Mouse (Mus musculus) liver, embryonic 14.5 days (tissue): Measurements from ENCODE around the gene Gm45623. TPM values are rescaled to one million over a fixed set of nuclear protein-coding genes. Genes with fewer than 3 reads are reported as not detected.

Source experiments
- ATAC-seq: fragments of 200-750 bp; cut with Nextera tagmentation; 2 replicates; pipeline ENCODE4 v1.8.0; 2017; ENCODE audit warnings: moderate number of reproducible peaks, mild to moderate bottlenecking, moderate library complexity; ENCODE audit not compliant: insufficient read depth
- DNase-seq, 3 experiments: peaks; one replicate each; pipeline ENCODE4 v3.0.0-alpha.2; 2012 to 2013; ENCODE audit warnings: low read depth in 3 of 3, low spot score in 3 of 3
- H3K27ac ChIP-seq: fragments of 300-500 bp; sonication (generic); 2 replicates; pipeline ENCODE4 v1.5.1; 2014; ENCODE audit warnings: moderate library complexity, mild to moderate bottlenecking, control low read depth, inconsistent platforms
- H3K27me3 ChIP-seq: fragments of 300-500 bp; sonication (generic); 2 replicates; pipeline ENCODE4 v1.6.1; 2014; ENCODE audit warnings: mild to moderate bottlenecking, low read length, moderate library complexity; ENCODE audit not compliant: control insufficient read depth, insufficient read depth
- H3K36me3 ChIP-seq: fragments of 300-500 bp; sonication (generic); replicated peaks from 2 replicates; pipeline ENCODE4 v1.6.1; 2014; ENCODE audit warnings: low read depth; ENCODE audit not compliant: control insufficient read depth, insufficient read depth
- H3K4me1 ChIP-seq, 2 experiments: fragments of 200-500 bp in 1 of 2; fragments of 300-500 bp in 1 of 2; sonication (generic) in 1 of 2; replicated peaks; 2 replicates each; pipeline ENCODE4 v1.6.1; 2012 to 2014; ENCODE audit warnings: antibody characterized with exemption in 1 of 2, inconsistent platforms in 1 of 2, low read length in 1 of 2; ENCODE audit not compliant: control insufficient read depth in 2 of 2, insufficient read depth in 2 of 2
- H3K4me2 ChIP-seq: fragments of 300-500 bp; sonication (generic); 2 replicates; pipeline ENCODE4 v1.6.1; 2014; ENCODE audit warnings: low read depth, mild to moderate bottlenecking, control low read depth, moderate library complexity
- H3K4me3 ChIP-seq, 2 experiments: fragments of 200-500 bp in 1 of 2; fragments of 300-500 bp in 1 of 2; sonication (generic) in 1 of 2; 2 replicates each; pipeline ENCODE4 v1.5.1; 2012 to 2014; ENCODE audit warnings: low read depth in 2 of 2, low read length in 2 of 2, mild to moderate bottlenecking in 2 of 2, control low read depth in 1 of 2, inconsistent platforms in 1 of 2, moderate library complexity in 1 of 2; ENCODE audit not compliant: insufficient read depth in 1 of 2
- H3K9ac ChIP-seq: fragments of 300-500 bp; sonication (generic); replicated peaks from 2 replicates; pipeline ENCODE4 v1.6.1; 2014; ENCODE audit warnings: mild to moderate bottlenecking, control low read depth, moderate library complexity
- H3K9me3 ChIP-seq: fragments of 300-500 bp; sonication (generic); 2 replicates; pipeline ENCODE4 v1.6.1; 2016; ENCODE audit warnings: low read length, mixed read lengths; ENCODE audit not compliant: control insufficient read depth
- CTCF ChIP-seq: IDR thresholded peaks from 2 replicates; pipeline ENCODE4 v1.5.1; 2016; ENCODE audit warnings: antibody characterized with exemption, low read depth, control low read depth
- EP300 ChIP-seq: IDR thresholded peaks from 2 replicates; pipeline ENCODE4 v1.6.1; 2016; ENCODE audit warnings: antibody characterized with exemption, low read depth
- WGBS: fragments of 180-500 bp; shearing (Covaris S2); extraction: QIAGEN DNeasy Blood & Tissue Kit; methylation state at CpG from one replicate; pipeline ENCODE4 v1.1.7; 2014; ENCODE audit not compliant: insufficient replicate concordance; 5-methylcytosine and 5-hydroxymethylcytosine counted together
- polyA plus RNA-seq, 2 experiments: library from polyadenylated mRNA; depleted of rRNA in 1 of 2; stranded (reverse) in 1 of 2; unstranded in 1 of 2; fragments of >200 nt; fragmentation: Nextera tagmentation in 1 of 2; extraction: Ambion mirVana in 1 of 2; gene quantifications; 2 replicates each; pipeline versions ENCODE4 v1.2.1 to v1.2.3; 2012 to 2014

Gm45623 gene
- polyA plus RNA-seq, 2 experiments: not detected

DNA sequence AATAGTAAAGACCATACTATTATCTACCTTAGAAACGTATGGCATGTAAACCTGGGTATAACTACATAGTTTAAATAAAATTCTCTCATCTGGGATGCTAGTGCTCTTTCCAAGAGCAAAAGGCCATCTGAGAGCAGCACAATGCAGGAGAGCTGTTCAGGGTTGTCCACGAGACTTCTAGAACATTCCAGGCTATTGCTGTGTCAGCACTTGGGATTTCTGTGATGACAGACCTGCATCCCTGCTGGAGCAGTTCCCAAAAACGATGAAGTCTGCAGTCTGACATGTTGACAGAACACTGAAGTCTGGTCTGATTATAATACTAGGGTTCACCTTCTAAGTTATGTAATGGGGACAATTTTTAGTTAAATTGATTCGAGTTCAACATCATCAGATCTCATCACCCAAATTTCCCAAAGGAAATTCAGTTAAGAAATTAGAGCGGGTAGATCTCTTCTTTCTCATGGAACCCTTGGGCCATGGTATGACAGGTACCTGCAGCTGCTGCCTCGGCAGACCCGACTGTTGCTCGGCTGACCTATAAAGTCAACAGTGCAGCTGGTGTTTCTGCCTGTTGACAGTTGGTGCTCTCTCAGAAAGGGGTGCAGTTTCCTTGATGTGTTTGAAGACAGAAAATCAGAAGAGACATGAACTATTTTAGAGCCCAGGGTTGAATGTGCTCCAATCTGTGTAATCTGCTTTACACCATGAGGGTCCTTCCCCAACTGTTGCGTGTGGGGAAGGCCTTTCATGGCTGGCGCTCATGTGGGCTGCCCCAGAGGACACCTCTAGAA is 6.7 kb downstream of the Gm45623 start:
- ATAC-seq: no peak
- H3K4me1 ChIP-seq: 0 out of 4 replicates have a peak, but pooled peaks cover 0 to 3% of the 10 kb centered on the region in 2 experiments
- no peak overlapping the region for H3K27ac ChIP-seq
- DNase-seq: no peak
- no peak overlapping the region for H3K9ac ChIP-seq
- no peak overlapping the region for H3K4me3 ChIP-seq
- H3K9me3 ChIP-seq: no peaks in the 10 kb centered on the region
- TF ChIP-seq EP300 (no peak), CTCF (no peak)
- H3K36me3 ChIP-seq: no peaks in the 10 kb centered on the region
- WGBS: 53% methylated on average over 10 of the region's 10 CpGs
- H3K4me2 ChIP-seq: no peak overlapping the region
- H3K27me3 ChIP-seq: peaks cover 13% of the 10 kb centered on the region

DNA sequence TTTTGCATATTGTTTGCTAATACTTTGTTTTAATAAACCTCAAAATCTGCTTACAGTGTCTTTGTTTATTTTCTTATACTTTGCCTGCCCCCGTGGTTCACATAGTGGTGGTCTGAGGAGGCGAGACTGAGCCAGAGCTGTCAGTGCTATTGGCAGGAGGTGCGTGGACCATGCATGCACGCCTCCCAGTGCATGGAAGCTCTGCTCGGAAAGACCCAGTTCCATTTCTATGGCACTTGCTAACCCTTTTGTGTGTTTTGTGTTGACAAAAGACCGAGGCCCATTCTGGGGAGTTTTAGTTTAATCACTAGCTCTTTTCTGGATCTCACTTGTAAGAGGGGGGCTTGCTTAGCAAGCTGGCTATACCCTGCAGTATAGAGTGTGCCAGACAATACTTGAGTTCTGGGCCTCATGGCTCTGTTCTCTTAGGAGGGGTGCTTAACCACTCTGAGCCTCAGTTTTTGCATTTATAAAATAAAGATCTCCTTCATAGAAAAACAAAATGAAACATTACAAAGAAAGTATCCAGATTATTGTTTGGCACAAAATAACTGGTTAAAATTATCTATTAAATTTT is 11.2 kb downstream of the Gm45623 start:
- no peak overlapping the region for H3K4me2 ChIP-seq
- H3K27me3 ChIP-seq: no peaks in the 10 kb centered on the region
- 75% methylated on average over 6 of the region's 6 CpGs for WGBS
- TF ChIP-seq CTCF (no peak), EP300 (no peak)
- H3K36me3 ChIP-seq: no peaks in the 10 kb centered on the region; the same call in 1 of the 2 replicates
- no peak overlapping the region for H3K4me3 ChIP-seq
- no peak overlapping the region for H3K9ac ChIP-seq
- DNase-seq (no peak), ATAC-seq (no peak)
- no peak overlapping the region for H3K27ac ChIP-seq
- H3K4me1 ChIP-seq: no peaks in the 10 kb centered on the region
- no peaks in the 10 kb centered on the region for H3K9me3 ChIP-seq

DNA sequence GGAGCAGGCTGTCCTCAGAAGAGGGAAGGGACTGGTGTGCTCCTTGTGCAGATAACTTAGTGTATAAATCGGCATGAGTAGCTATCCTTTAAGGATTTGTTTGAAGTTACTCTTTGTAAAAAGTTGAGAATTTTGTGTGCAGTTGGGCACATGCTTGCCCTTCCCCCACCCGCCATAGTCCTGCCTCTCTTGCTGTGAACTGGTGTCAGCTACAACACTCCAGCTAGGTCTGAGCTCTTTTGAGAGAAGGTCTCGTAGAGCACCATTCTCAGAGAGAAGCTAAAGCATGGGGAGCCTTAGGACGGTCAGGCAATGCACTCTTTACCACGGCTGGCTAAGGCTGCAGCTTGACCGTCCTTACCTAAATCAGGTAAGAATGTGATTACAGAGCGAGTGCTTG is 11.9 kb downstream of the Gm45623 start:
- 72% methylated on average over 7 of the region's 7 CpGs for WGBS
- no peak overlapping the region for H3K4me3 ChIP-seq
- H3K27ac ChIP-seq: no peak overlapping the region
- DNase-seq (no peak), ATAC-seq (no peak)
- H3K9ac ChIP-seq: no peak overlapping the region
- TF ChIP-seq EP300 (no peak), CTCF (no peak)
- H3K36me3 ChIP-seq: no peaks in the 10 kb centered on the region; the same call in none of the 2 replicates
- no peaks in the 10 kb centered on the region for H3K27me3 ChIP-seq
- H3K4me2 ChIP-seq: no peak overlapping the region
- no peaks in the 10 kb centered on the region for H3K9me3 ChIP-seq
- no peaks in the 10 kb centered on the region for H3K4me1 ChIP-seq

DNA sequence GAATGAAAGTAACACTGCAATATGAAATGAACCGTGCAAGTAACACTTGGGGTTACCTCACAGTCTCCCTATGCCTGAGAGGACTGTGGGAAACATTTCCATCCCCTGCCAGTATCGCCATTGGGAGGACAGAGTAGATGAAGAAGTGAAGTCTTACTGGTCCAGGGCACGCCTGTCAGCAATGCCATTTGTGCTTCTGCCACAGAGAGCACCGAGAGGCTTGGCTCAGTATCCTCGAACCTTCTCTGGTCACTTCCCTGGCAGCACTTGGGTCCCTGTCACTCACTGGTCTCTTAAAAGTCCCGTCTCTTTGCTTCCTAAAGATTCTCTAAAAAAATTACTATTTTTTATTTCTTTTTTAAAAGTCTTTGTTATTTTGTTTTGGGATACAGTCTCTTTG is 13.1 kb downstream of the Gm45623 start:
- WGBS: 75% methylated on average over 6 of the region's 6 CpGs
- DNase-seq: no peak

DNA sequence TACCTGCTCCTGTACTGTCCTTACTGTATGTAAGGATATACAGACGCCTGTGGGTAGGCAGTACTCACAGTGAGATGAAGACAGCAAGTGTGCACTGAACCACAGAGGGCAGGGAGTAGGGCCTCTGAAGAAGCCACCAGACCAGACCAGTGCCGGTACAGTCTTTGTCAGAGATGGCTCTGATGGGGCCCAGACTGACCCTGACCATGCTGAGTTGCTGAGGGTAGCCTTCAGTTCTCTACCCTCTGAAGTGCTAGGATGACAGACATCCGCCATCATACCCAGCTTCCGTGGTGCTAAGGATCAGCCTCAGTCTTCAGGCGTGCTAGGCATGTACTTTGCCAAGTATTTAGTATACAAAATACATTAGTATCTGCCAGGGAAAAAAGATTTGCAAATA is 14.1 kb downstream of the Gm45623 start:
- H3K4me3 ChIP-seq: no peak overlapping the region
- peaks cover 2 to 3% of the 10 kb centered on the region in 2 experiments; a peak in 2 of 4 replicates for H3K4me1 ChIP-seq
- no peaks in the 10 kb centered on the region for H3K27me3 ChIP-seq
- ATAC-seq (no peak), DNase-seq (no peak)
- no peaks in the 10 kb centered on the region for H3K9me3 ChIP-seq
- 76% methylated on average over 5 of the region's 5 CpGs for WGBS
- H3K9ac ChIP-seq: no peak overlapping the region
- no peaks in the 10 kb centered on the region; the same call in none of the 2 replicates for H3K36me3 ChIP-seq
- TF ChIP-seq CTCF: no peak
- no peak for TF ChIP-seq EP300
- no peak overlapping the region for H3K27ac ChIP-seq
- no peak overlapping the region for H3K4me2 ChIP-seq

More for the DNA sequence above, 13.1 kb downstream of the Gm45623 start:
- no peak for ATAC-seq
- Histone ChIP-seq H3K36me3 (no peaks in the 10 kb centered on the region; the same call in none of the 2 replicates), H3K4me3 (no peak overlapping the region), H3K9ac (no peak overlapping the region), H3K9me3 (no peaks in the 10 kb centered on the region), H3K4me2 (no peak overlapping the region), H3K4me1 (no peaks in the 10 kb centered on the region), H3K27ac (no peak overlapping the region), H3K27me3 (no peaks in the 10 kb centered on the region)
- TF ChIP-seq EP300 (no peak), CTCF (no peak)
